Mouse (Mus musculus) lung, embryonic 14.5 days (tissue): Measurements from ENCODE around the gene Amtn. TPM values are rescaled to one million over a fixed set of nuclear protein-coding genes. Genes with fewer than 3 reads are reported as not detected.
"Not testable (repeated sequence)": the region's sequence is repeated elsewhere in the genome, so short reads cannot be mapped to it uniquely, and the experiment has no call there.

ENCODE experiments used
- ATAC-seq: fragments of 200-750 bp; cut with Nextera tagmentation; 2 replicates; pipeline ENCODE4 v1.8.0; 2017; ENCODE audit warnings: mild to moderate bottlenecking, moderate TSS enrichment, moderate library complexity; ENCODE audit not compliant: insufficient read depth
- DNase-seq: peaks from one replicate; pipeline ENCODE4 v3.0.0-alpha.2; 2015
- H3K27ac ChIP-seq: fragments of 300-500 bp; sonication (generic); 2 replicates; pipeline ENCODE4 v1.5.1; 2014; ENCODE audit warnings: low read depth, mild to moderate bottlenecking, moderate library complexity
- H3K27me3 ChIP-seq: fragments of 300-500 bp; sonication (generic); 2 replicates; pipeline ENCODE4 v1.6.1; 2014; ENCODE audit warnings: low read length, control low read depth; ENCODE audit not compliant: insufficient read depth
- H3K36me3 ChIP-seq: fragments of 300-500 bp; sonication (generic); 2 replicates; pipeline ENCODE4 v1.6.1; 2014; ENCODE audit warnings: control low read depth; ENCODE audit not compliant: insufficient read depth
- H3K4me1 ChIP-seq: fragments of 300-500 bp; sonication (generic); 2 replicates; pipeline ENCODE4 v1.6.1; 2014; ENCODE audit warnings: antibody characterized with exemption, control low read depth; ENCODE audit not compliant: insufficient read depth
- H3K4me2 ChIP-seq: fragments of 300-500 bp; sonication (generic); 2 replicates; pipeline ENCODE4 v1.6.1; 2014; ENCODE audit warnings: mild to moderate bottlenecking
- H3K4me3 ChIP-seq: fragments of 300-500 bp; sonication (generic); 2 replicates; pipeline ENCODE4 v1.5.1; 2014; ENCODE audit warnings: low read depth, low read length
- H3K9ac ChIP-seq: fragments of 300-500 bp; sonication (generic); 2 replicates; pipeline ENCODE4 v1.6.1; 2014
- H3K9me3 ChIP-seq: fragments of 300-500 bp; sonication (generic); 2 replicates; pipeline ENCODE4 v1.6.1; 2016; ENCODE audit warnings: low read depth, low read length, control low read depth
- CTCF ChIP-seq: IDR thresholded peaks from 2 replicates; pipeline ENCODE4 v1.5.1; 2016; ENCODE audit warnings: antibody characterized with exemption, low read depth
- WGBS: fragments of 180-500 bp; shearing (Covaris S2); extraction: QIAGEN DNeasy Blood & Tissue Kit; methylation state at CpG from one replicate; pipeline ENCODE4 v1.1.7; 2014; 5-methylcytosine and 5-hydroxymethylcytosine counted together
- polyA plus RNA-seq: library from polyadenylated mRNA; unstranded; fragments of >200 nt; fragmentation: Nextera tagmentation; extraction: Ambion mirVana; gene quantifications from 2 replicates; pipeline ENCODE4 v1.2.1, GENCODE M21; 2014

Amtn gene
- polyA plus RNA-seq, 1 experiment from 2014 or later, result not detected

GRCm38 (mm10) chr5:88398581-88398980, 22.7 kb downstream of the Amtn start:
- Histone ChIP-seq H3K9ac (no peak overlapping the region), H3K4me1 (no peaks in the 10 kb centered on the region), H3K4me3 (no peak overlapping the region), H3K36me3 (no peaks in the 10 kb centered on the region), H3K4me2 (no peak overlapping the region), H3K27me3 (no peaks in the 10 kb centered on the region), H3K27ac (no peak overlapping the region), H3K9me3 (no peaks in the 10 kb centered on the region)
- TF ChIP-seq CTCF, result no peak
- WGBS, result 66% methylated on average over 5 of the region's 5 CpGs
- ATAC-seq (no peak), DNase-seq (no peak)

DNA sequence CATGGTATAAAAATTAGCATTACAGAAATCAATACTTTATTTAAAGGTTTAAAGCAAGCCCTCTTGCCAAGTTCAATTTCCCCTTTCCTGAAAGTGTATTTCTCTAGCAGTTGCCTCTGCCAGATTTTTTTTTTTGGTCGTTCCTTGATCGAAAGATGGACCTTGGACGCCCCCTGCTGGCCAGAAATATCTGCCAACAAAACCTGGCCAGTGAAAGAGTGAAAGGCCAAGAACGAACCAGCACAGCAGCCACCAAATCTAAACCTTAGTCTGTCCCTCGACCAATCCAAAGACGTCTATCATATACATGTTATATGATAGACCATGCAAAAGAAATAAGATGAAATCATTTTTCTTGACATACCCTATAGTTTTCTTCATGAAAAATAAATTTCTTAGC, 23.9 kb downstream of the Amtn start:
- peak; percentile 73 for TF ChIP-seq CTCF

DNA sequence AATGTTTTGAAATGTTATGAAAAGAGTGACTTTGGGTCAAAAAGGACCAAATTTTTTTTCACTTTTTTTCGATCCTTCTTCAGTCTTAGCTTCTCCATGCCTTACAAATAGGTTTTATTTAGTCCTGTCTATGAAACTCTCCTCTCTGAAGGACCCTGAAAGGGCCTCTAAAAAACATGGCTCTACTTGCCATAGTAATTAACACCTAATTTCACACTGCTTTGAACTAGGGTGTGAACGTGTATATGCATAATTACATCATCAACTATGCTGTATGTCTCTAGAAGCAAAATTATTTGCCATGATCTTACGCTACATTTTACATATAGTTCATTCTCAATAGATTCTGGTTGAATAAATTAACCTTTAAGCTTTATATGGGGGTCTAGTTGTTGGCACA, 25.6 kb downstream of the Amtn start:
- TF ChIP-seq CTCF, result no peak
- Histone ChIP-seq H3K27me3 (no peaks in the 10 kb centered on the region), H3K4me1 (no peaks in the 10 kb centered on the region), H3K9me3 (no peaks in the 10 kb centered on the region), H3K4me3 (no peak overlapping the region), H3K4me2 (no peak overlapping the region), H3K9ac (no peak overlapping the region), H3K27ac (no peak overlapping the region), H3K36me3 (no peaks in the 10 kb centered on the region)
- ATAC-seq, result no peak
- DNase-seq, result no peak
- WGBS, result 77% methylated on average over 3 of the region's 3 CpGs

More for the DNA sequence above, 23.9 kb downstream of the Amtn start:
- Histone ChIP-seq H3K27me3 (no peaks in the 10 kb centered on the region), H3K9ac (no peak overlapping the region), H3K4me1 (no peaks in the 10 kb centered on the region), H3K36me3 (no peaks in the 10 kb centered on the region), H3K4me2 (no peak overlapping the region), H3K27ac (no peak overlapping the region), H3K9me3 (no peaks in the 10 kb centered on the region), H3K4me3 (no peak overlapping the region)
- DNase-seq (peak; percentile 90), ATAC-seq (no peak)
- WGBS, result 4% methylated on average over 6 of the region's 6 CpGs

DNA sequence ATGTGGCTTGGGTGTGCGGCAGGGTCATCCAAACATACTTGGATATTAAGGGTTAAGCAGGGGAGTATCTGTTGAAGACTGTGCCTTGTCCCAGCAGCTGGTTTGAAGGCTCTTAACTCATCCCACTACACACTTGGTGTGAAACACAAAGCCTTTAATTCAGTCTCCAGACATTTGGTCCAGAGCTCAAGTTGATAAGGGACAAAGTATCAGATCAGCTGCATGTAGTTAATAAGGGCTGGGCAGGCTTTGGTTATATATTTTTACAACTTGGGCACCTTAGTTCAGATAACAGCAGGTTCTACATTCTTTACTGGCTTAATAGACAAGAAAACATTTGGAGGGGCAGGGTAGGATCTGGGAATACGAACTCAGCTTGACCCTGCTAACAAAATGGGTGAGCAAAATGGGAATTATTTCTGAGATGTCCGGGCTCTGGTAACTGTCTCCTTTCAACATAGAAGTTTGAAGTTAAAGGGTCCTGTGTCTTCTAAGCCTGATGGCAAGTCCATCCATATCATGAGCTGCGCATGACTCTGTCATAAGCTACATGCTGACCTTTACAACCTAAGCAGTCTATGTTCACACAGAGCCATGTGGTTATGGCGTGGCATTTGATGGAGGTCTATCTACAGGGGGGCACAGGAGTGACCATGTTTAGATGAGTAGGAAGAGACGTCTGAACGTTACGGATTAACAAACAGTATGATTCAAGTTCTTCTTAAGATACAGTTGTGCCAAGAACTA, 44.6 kb downstream of the Amtn start:
- TF ChIP-seq CTCF, result no peak
- Histone ChIP-seq H3K27ac (no peak overlapping the region), H3K36me3 (no peaks in the 10 kb centered on the region), H3K4me3 (no peak overlapping the region), H3K27me3 (no peaks in the 10 kb centered on the region), H3K4me2 (no peak overlapping the region), H3K9ac (no peak overlapping the region), H3K4me1 (no peaks in the 10 kb centered on the region), H3K9me3 (no peaks in the 10 kb centered on the region)
- ATAC-seq (no peak), DNase-seq (no peak)
- 80% methylated on average over 8 of the region's 8 CpGs for WGBS

- not testable (repeated sequence) for H3K4me2 ChIP-seq, H3K9ac ChIP-seq, H3K36me3 ChIP-seq, H3K27me3 ChIP-seq, H3K4me1 ChIP-seq, H3K9me3 ChIP-seq, H3K4me3 ChIP-seq, H3K27ac ChIP-seq, DNase-seq, ATAC-seq
- WGBS, result 59% methylated on average over 2 of the region's 2 CpGs
Observed at GRCm38 (mm10) chr5:88424892-88425291, 49.0 kb downstream of the Amtn start.

DNA sequence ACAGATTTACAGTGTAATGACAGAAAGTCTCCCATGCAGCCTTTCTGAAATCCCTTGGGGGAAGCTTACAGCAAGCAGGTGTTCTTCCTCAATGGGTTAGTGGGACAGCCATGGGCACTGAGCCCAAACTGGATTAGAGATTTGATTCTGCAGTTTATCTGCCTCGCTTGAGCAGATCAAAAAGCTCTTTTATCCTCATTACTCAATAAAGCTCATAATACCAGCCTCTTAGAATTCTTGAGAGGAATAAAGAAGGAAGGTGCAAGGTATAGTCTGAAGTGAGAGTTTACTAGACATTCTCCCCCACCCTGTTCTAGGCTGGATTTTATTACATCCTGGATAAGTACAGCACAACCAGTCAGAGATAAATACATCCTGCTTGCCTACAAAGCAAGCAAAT, 50.8 kb downstream of the Amtn start:
- DNase-seq (no peak), ATAC-seq (no peak)
- 25% methylated on average over 1 of the region's 1 CpGs for WGBS
- Histone ChIP-seq H3K27me3 (no peaks in the 10 kb centered on the region), H3K9me3 (no peaks in the 10 kb centered on the region), H3K27ac (no peak overlapping the region), H3K36me3 (no peaks in the 10 kb centered on the region), H3K9ac (no peak overlapping the region), H3K4me2 (no peak overlapping the region), H3K4me3 (no peak overlapping the region), H3K4me1 (no peaks in the 10 kb centered on the region)
- TF ChIP-seq CTCF, result no peak

Other genes starting within 250 kb of the Amtn start
- gene Gm11115, start 222.0 kb upstream of the Amtn start, polyA plus RNA-seq, result not detected in 2 replicates
- gene Gm7714, start 107.2 kb upstream of the Amtn start, polyA plus RNA-seq, result not detected in 2 replicates
- gene Prol1, start 58.8 kb upstream of the Amtn start, polyA plus RNA-seq, result not detected in 2 replicates
- gene Ambn, start 79.9 kb downstream of the Amtn start, polyA plus RNA-seq, result not detected in 2 replicates
- not detected in 2 replicates for gene Enam, start 111.9 kb downstream of the Amtn start, polyA plus RNA-seq
- 0.22 TPM in 1 of 2 replicates, not detected in the other for gene Jchain, start 151.8 kb downstream of the Amtn start, polyA plus RNA-seq
- 66.8 and 67.9 TPM in 2 replicates for gene Utp3, start 178.4 kb downstream of the Amtn start, polyA plus RNA-seq
- gene Rufy3, start 188.9 kb downstream of the Amtn start, polyA plus RNA-seq, result 11.9 and 14.0 TPM in 2 replicates